Mouse (Mus musculus) lung, adult 2 months (tissue): ENCODE data around the gene Cyb5b. TPM values are rescaled to one million over a fixed set of nuclear protein-coding genes. Genes with fewer than 3 reads are reported as not detected.

Source experiments
- DNase-seq: peaks from one replicate; pipeline ENCODE4 v3.0.0; 2022
- H3K4me1 ChIP-seq: fragments of 200-500 bp; 2 replicates; pipeline ENCODE4 v1.6.1; 2011; ENCODE audit warnings: low read length; ENCODE audit not compliant: control insufficient read depth, insufficient read depth
- H3K4me3 ChIP-seq: fragments of 200-500 bp; replicated peaks from 2 replicates; pipeline ENCODE3; 2011; ENCODE audit warnings: low read depth, mild to moderate bottlenecking, control low read depth, low read length; ENCODE audit errors: extremely low read depth
- CTCF ChIP-seq: fragments of 200-500 bp; IDR thresholded peaks from 2 replicates; pipeline ENCODE4 v1.5.1; 2011; ENCODE audit warnings: mild to moderate bottlenecking, low read length, control low read depth; ENCODE audit not compliant: insufficient read depth
- POLR2A ChIP-seq: fragments of 200-500 bp; IDR thresholded peaks from 2 replicates; pipeline ENCODE4 v1.6.1; 2011; ENCODE audit warnings: low read depth, mild to moderate bottlenecking, control low read depth, low read length, borderline replicate concordance; ENCODE audit errors: extremely low read depth
- WGBS: fragments of 180-500 bp; shearing (Covaris S2); methylation state at CpG from one replicate; pipeline ENCODE4 v1.1.7; 2018; 5-methylcytosine and 5-hydroxymethylcytosine counted together
- polyA plus RNA-seq: library from polyadenylated mRNA; depleted of rRNA; stranded (reverse); fragments of >200 nt; gene quantifications from 2 replicates; pipeline ENCODE4 v1.2.3, GENCODE M21; 2012

The Cyb5b gene
- polyA plus RNA-seq, 1 experiment = 97.9 TPM

GRCm38 (mm10) chr8:107164251-107164773 lies 13.9 kb downstream of the Cyb5b start:
- Histone ChIP-seq H3K4me3 (no peak overlapping the region), H3K4me1 (peaks cover 7% of the 10 kb centered on the region)
- no peak for DNase-seq
- WGBS = 53% methylated on average over 7 of the region's 7 CpGs
- TF ChIP-seq CTCF (no peak), POLR2A (no peak)

DNA sequence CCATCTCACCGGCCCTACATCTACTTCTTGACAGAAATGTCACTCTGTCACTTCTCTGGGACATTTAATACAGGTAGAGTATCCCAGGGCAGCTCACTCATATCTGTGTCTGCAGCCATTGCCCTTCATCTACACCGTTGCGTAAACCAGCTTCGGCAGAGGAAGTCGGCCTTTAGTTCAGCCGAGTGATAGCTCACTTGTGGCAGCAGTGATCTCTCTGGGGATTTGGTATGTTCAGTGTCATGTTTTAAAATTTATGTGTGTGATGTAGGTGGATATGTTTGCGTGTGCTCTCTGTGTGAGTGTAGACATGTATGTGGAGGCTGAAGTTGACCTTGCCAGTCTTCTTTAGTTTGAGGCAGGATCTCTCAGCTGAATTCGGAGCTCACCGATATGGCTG lies 15.3 kb downstream of the Cyb5b start:
- no peak for TF ChIP-seq CTCF
- TF ChIP-seq POLR2A = no peak
- no peak overlapping the region for H3K4me3 ChIP-seq
- 78% methylated on average over 9 of the region's 9 CpGs for WGBS
- DNase-seq = no peak
- peaks cover 7% of the 10 kb centered on the region for H3K4me1 ChIP-seq

DNA sequence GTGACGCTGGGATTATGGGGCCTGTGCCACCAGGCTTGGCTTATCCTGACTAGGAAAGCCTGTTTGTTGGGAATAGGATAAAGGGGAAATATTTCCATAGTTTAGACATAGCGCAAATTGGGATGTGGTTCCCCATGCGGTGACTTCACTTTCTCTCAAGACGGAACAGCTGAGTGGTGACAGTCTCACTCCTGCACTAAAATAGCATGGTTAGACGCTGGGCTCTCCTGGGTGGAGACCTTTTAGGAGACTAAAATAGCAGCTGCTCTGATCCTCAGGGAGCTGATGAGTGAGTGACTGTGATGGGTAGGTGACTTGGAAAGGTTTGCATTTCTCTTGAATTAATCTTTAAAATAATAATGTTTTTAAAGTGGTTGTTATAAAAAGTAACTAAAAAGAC lies 17.4 kb downstream of the Cyb5b start:
- WGBS = 63% methylated on average over 5 of the region's 5 CpGs
- no peak for TF ChIP-seq CTCF
- TF ChIP-seq POLR2A = no peak
- DNase-seq = no peak
- Histone ChIP-seq H3K4me3 (no peak overlapping the region), H3K4me1 (peaks cover 9% of the 10 kb centered on the region)

DNA sequence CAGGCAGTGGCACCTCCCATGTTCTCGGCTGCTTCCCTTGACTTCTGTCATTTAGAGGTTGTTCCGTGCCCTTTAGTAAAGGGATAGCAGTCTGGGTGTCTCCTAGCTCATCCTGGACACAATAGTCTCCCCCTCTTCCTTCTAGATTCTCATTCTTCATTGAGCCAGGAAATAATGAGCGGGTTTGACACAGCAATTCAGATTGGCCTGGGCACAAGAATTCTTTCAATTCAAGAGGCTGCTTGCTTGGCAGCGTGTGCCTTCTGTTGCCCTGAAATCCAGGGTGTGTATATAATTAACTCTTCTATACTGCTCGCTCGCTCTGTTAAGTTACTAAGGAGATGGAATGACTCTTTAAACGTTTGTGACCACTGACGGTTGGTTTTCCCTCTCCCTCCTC lies 21.7 kb downstream of the Cyb5b start:
- TF ChIP-seq POLR2A (no peak), CTCF (no peak)
- no peak for DNase-seq
- H3K4me3 ChIP-seq = no peak overlapping the region
- peaks cover 2% of the 10 kb centered on the region; the same call in 1 of the 2 replicates for H3K4me1 ChIP-seq
- 37% methylated on average over 8 of the region's 8 CpGs for WGBS

DNA sequence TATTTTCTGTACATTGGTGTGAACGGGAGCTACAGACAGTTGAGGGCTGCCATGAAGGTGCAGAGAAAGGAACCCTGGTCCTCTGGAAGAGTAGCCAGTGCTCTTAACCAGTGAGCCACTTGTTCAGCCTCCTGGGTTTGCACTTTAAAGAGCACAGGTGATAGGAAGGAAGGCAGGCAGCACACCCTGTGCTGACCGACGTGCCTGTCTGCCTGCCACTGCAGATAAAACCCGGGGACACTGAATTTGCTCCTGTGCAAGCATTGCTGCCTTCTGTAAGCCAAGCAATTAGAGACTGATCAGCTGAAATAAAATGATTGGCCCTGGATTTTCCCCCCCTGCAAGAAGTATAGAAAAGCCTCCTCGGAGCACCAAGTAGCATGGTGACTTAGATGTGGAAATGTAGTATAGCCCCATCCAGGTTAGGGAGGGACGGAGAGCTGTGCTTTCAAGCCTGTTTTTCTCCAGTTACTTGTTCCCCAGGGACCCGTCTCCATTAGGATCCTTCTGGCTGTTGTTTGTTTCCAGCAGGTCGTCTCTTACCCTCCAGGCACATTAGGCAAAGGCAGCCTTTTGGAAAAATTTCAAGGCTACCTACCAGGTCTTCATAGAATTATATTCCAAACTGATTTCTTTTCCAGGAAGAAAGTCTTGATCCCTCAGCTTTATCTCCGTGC lies 22.7 kb downstream of the Cyb5b start:
- DNase-seq = no peak
- WGBS = 73% methylated on average over 9 of the region's 9 CpGs
- no peak overlapping the region for H3K4me3 ChIP-seq
- H3K4me1 ChIP-seq = peaks cover 2% of the 10 kb centered on the region; the same call in 1 of the 2 replicates
- TF ChIP-seq POLR2A = no peak
- no peak for TF ChIP-seq CTCF

GRCm38 (mm10) chr8:107181122-107181521 lies 30.7 kb downstream of the Cyb5b start:
- WGBS = 94% methylated on average over 6 of the region's 6 CpGs
- DNase-seq = no peak
- TF ChIP-seq POLR2A (no peak), CTCF (no peak)
- Histone ChIP-seq H3K4me1 (peaks cover 9% of the 10 kb centered on the region), H3K4me3 (no peak overlapping the region)

DNA sequence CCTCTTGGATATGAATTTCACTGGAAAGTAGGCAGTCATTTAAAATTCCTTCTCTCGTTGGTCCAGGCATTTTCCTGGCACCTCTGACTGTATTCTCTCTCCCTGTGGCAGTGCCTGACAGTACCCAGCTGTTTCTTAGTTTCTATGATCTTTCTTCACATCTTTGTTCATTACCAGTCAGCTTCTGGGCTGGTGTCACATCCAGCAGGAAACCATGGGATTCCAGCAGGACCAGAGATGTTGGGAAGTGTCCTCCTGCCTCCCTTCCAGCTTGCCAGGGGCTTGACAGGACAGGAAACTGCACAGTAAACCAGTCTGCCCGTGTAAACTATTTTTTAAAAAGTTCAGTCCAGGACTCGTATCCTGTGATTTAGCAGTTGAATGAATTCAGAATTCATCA lies 34.6 kb downstream of the Cyb5b start:
- H3K4me3 ChIP-seq = no peak overlapping the region
- peaks cover 11% of the 10 kb centered on the region for H3K4me1 ChIP-seq
- no peak for TF ChIP-seq CTCF
- no peak for TF ChIP-seq POLR2A
- 37% methylated on average over 3 of the region's 3 CpGs for WGBS
- no peak for DNase-seq

GRCm38 (mm10) chr8:107186659-107187390 lies 36.4 kb downstream of the Cyb5b start:
- no peak for TF ChIP-seq POLR2A
- TF ChIP-seq CTCF = no peak
- H3K4me1 ChIP-seq = peaks cover 11% of the 10 kb centered on the region
- no peak overlapping the region for H3K4me3 ChIP-seq
- WGBS = 51% methylated on average over 15 of the region's 15 CpGs
- DNase-seq = no peak

- TF ChIP-seq CTCF (no peak), POLR2A (no peak)
- 56% methylated on average over 5 of the region's 5 CpGs for WGBS
- no peak for DNase-seq
These were observed 37.2 kb downstream of the Cyb5b start for GRCm38 (mm10) chr8:107187631-107188030.

More at GRCm38 (mm10) chr8:107187631-107188030, 37.2 kb downstream of the Cyb5b start:
- Histone ChIP-seq H3K4me1 (peaks cover 11% of the 10 kb centered on the region), H3K4me3 (no peak overlapping the region)
